In the genomic region with DNA sequence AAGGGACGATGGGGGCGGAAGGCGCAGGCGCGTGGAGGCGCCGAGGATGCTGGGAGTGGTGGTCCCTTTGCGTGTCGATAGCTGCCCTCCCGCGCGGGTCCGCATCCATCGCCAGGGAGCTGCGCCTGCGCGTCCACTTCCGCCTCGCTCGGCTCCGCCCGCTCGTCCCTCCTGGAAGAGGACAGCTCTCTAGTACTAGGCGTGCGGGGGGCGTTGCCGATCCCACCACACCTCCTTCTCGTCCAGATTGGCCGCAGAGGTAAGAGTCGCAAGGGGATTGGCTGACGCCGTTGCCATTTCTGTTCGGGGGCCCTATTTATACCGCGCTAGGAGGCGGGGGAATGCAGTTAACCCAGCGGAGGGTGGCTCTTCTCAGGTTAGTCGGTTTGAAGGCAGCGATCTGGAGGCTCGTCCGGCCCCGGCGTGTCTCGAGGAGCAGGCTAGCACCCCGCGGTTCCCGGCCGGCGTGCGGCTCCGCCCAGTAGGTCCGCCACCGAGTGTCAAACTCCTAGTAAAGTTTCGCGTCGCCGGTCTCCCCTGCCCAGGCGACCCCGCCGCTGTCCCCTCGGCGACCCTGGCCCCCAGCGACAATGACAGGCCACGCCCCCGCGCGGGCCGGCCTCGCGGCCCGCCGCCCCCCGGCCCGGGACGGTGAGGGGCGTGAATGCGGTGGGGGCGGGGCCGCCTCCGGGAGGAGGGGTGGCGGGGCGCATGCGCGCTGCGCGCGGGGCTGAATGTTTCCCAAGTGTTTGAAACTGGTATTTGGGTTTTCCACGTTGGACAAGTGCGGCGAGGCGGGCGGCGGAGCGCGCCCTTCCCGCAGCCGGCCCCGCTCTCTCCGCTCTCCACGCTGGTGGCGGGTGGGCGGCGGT, we compare ENCODE assay signal across 8 mouse cellular contexts. TPM values are rescaled to one million over a fixed set of nuclear protein-coding genes. Genes with fewer than 3 reads are reported as not detected.
A peak's percentile ranks its signal among the peaks of the same experiment; 100 is the strongest.
DNase-seq lines count a peak whose midpoint lies in the region; ATAC-seq and TF ChIP-seq lines count a peak whose summit lies in the region.

No protein-coding gene starts in this region.

- peaks cover 48% of the 10 kb centered on the region for H3K4me1 ChIP-seq in G1E (ENCODE audit: insufficient read depth, low read depth, low read length)
- peaks cover 24% of the 10 kb centered on the region for H3K4me1 ChIP-seq in forebrain, embryonic 16.5 days (replicated peaks; ENCODE audit: control insufficient read depth, insufficient read depth, low read length)
- peaks cover 10% of the 10 kb centered on the region for H3K4me1 ChIP-seq in lung, embryonic 14.5 days (ENCODE audit: insufficient read depth)
- H3K4me1 ChIP-seq in olfactory bulb, adult 2 months (ENCODE audit: control insufficient read depth, insufficient read depth, low read length) = peaks cover 2% of the 10 kb centered on the region; the same call in 1 of the 2 replicates
- peaks cover 3% of the 10 kb centered on the region; the same call in 1 of the 2 replicates for H3K4me1 ChIP-seq in thymus, adult 2 months (replicated peaks; ENCODE audit: control insufficient read depth, insufficient read depth, low read length)

- peak overlapping the region; percentile 100 for H3K27ac ChIP-seq in forebrain, embryonic 16.5 days (ENCODE audit: low read length)
- H3K27ac ChIP-seq in layer of hippocampus, adult 2 months = peak overlapping the region; percentile 99
- H3K27ac ChIP-seq in lung, embryonic 14.5 days (ENCODE audit: low read depth) = peak overlapping the region; percentile 99
- H3K27ac ChIP-seq in olfactory bulb, adult 2 months (ENCODE audit: insufficient read depth, low read depth, low read length) = peak overlapping the region; percentile 98
- H3K27ac ChIP-seq in thymus, adult 2 months (ENCODE audit: control insufficient read depth, insufficient read depth, low read length) = peak overlapping the region; percentile 85

- WGBS in forebrain, embryonic 16.5 days = under 1% methylated on average over 85 of the region's 103 CpGs
- under 1% methylated on average over 103 of the region's 103 CpGs for WGBS in lung, embryonic 14.5 days
- under 1% methylated on average over 102 of the region's 103 CpGs for WGBS in olfactory bulb, adult 2 months
- under 1% methylated on average over 102 of the region's 103 CpGs for WGBS in thymus, adult 2 months

- TF ChIP-seq POLR2A in olfactory bulb, adult 2 months (IDR thresholded peaks at IDR 0.05; ENCODE audit: insufficient read depth, low read depth, low read length) = peak; percentile 45
- peak; percentile 100 for TF ChIP-seq POLR2A in thymus, adult 2 months (IDR thresholded peaks at IDR 0.05; ENCODE audit: control insufficient read depth, extremely low read depth, insufficient read depth, low read length, poor library complexity)

- H3K9ac ChIP-seq in forebrain, embryonic 16.5 days (replicated peaks; ENCODE audit: low read depth, low read length) = peak overlapping the region; percentile 99
- peak overlapping the region; percentile 91 for H3K9ac ChIP-seq in lung, embryonic 14.5 days

- DNase-seq in G1E (ENCODE audit: low spot score) = peak; percentile 98
- peak; percentile 99 to 100 for DNase-seq in cerebellum, adult 18-20 months
- DNase-seq in heart, postnatal 36 days = peak; percentile 96 to 97
- peak; percentile 99 to 100 for DNase-seq in layer of hippocampus, adult 2 months (ENCODE audit: low spot score in 2 of 2)
- peak; percentile 99 for DNase-seq in lung, embryonic 14.5 days
- peak; percentile 98 for DNase-seq in thymus, adult 2 months

- H3K4me2 ChIP-seq in forebrain, embryonic 16.5 days (ENCODE audit: low read length) = peak overlapping the region; percentile 77
- peak overlapping the region; percentile 84 for H3K4me2 ChIP-seq in lung, embryonic 14.5 days

- peak; percentile 72 for ATAC-seq in G1E (ENCODE audit: extremely low read depth, insufficient number of reproducible peaks, low FRiP score, poor library complexity, severe bottlenecking)
- ATAC-seq in forebrain, embryonic 16.5 days = peak; percentile 87
- peak; percentile 89 for ATAC-seq in lung, embryonic 14.5 days (ENCODE audit: insufficient read depth)

- peak overlapping the region; percentile 85 for H3K4me3 ChIP-seq in G1E (ENCODE audit: low read depth, low read length)
- peak overlapping the region; percentile 73 for H3K4me3 ChIP-seq in forebrain, embryonic 16.5 days (replicated peaks; ENCODE audit: low read length)
- H3K4me3 ChIP-seq in layer of hippocampus, adult 2 months = peak overlapping the region; percentile 78
- H3K4me3 ChIP-seq in lung, embryonic 14.5 days (ENCODE audit: low read depth, low read length) = peak overlapping the region; percentile 96
- peak overlapping the region; percentile 65 for H3K4me3 ChIP-seq in olfactory bulb, adult 2 months (ENCODE audit: insufficient read depth, low read depth, low read length)
- H3K4me3 ChIP-seq in thymus, adult 2 months (ENCODE audit: control insufficient read depth, insufficient read depth, low read length) = peak overlapping the region; percentile 99

- TF ChIP-seq CTCF in G1E (IDR thresholded peaks at IDR 0.05; ENCODE audit: low read depth, low read length) = no peak
- TF ChIP-seq CTCF in layer of hippocampus, adult 2 months (conservative IDR thresholded peaks at IDR 0.05) = no peak; the same call in 1 of the 2 replicates
- 0 out of 2 replicates have a peak, but pooled peaks have one; percentile 1 for TF ChIP-seq CTCF in lung, embryonic 14.5 days (IDR thresholded peaks at IDR 0.05; ENCODE audit: low read depth)
- no peak for TF ChIP-seq CTCF in olfactory bulb, adult 2 months (IDR thresholded peaks at IDR 0.05; ENCODE audit: insufficient read depth, low read depth, low read length)
- TF ChIP-seq CTCF in thymus, adult 2 months (IDR thresholded peaks at IDR 0.05; ENCODE audit: borderline replicate concordance, control insufficient read depth, extremely low read depth, insufficient read depth, low read length, poor library complexity) = no peak

- intact Hi-C loops in heart, postnatal 36 days (cut with DNase I) = loop anchor here (10.0 kb wide), 2 partner anchors 301 to 1549 kb away; partner anchors contain the start of genes Cul4a and Pcid2

- H3K27me3 ChIP-seq in G1E (ENCODE audit: insufficient read depth, low read length) = no peaks in the 10 kb centered on the region
- H3K27me3 ChIP-seq in forebrain, embryonic 16.5 days (replicated peaks; ENCODE audit: control insufficient read depth, insufficient read depth, low read length) = no peaks in the 10 kb centered on the region
- no peaks in the 10 kb centered on the region for H3K27me3 ChIP-seq in lung, embryonic 14.5 days (ENCODE audit: insufficient read depth, low read length)
- no peaks in the 10 kb centered on the region for H3K27me3 ChIP-seq in thymus, adult 2 months (ENCODE audit: control insufficient read depth, insufficient read depth, low read length)

- H3K36me3 ChIP-seq in G1E (replicated peaks) = peaks cover 17% of the 10 kb centered on the region
- H3K36me3 ChIP-seq in forebrain, embryonic 16.5 days (ENCODE audit: control insufficient read depth, insufficient read depth) = no peaks in the 10 kb centered on the region
- no peaks in the 10 kb centered on the region for H3K36me3 ChIP-seq in lung, embryonic 14.5 days (ENCODE audit: insufficient read depth)
- H3K36me3 ChIP-seq in thymus, adult 2 months (ENCODE audit: control insufficient read depth, insufficient read depth, low read length) = no peaks in the 10 kb centered on the region

- H3K9me3 ChIP-seq in G1E (replicated peaks) = 0 out of 2 replicates have a peak, but pooled peaks cover 2% of the 10 kb centered on the region
- no peaks in the 10 kb centered on the region for H3K9me3 ChIP-seq in forebrain, embryonic 16.5 days (ENCODE audit: control insufficient read depth, low read length)
- no peaks in the 10 kb centered on the region for H3K9me3 ChIP-seq in lung, embryonic 14.5 days (ENCODE audit: low read depth, low read length)

RNA-seq across cellular contexts. Expression of gene Ing1, which starts 0.6 kb away (rescaled TPM):
- total RNA-seq in G1E (2014; fragmentation: Nextera tagmentation) (29.7 and 32.2 TPM in 2 replicates), G1E (2017) (43.6 and 45.2 TPM in 2 replicates)
- 61.5 and 62.6 TPM in 2 replicates for polyA plus RNA-seq in G1E (2012)
- polyA plus RNA-seq in forebrain, embryonic 16.5 days (2015; fragmentation: Nextera tagmentation; extraction: Ambion mirVana) = 42.9 and 45.4 TPM in 2 replicates
- 10 to 100 TPM; 24.1 to 25.8 TPM for total RNA-seq in heart, postnatal 36 days (2021)
- 10 to 100 TPM; 37.1 TPM for total RNA-seq in layer of hippocampus, adult 2 months (2021)
- 39.5 and 47.7 TPM in 2 replicates for polyA plus RNA-seq in lung, embryonic 14.5 days (2014; fragmentation: Nextera tagmentation; extraction: Ambion mirVana)
- polyA plus RNA-seq in olfactory bulb, adult 2 months (2012; ENCODE audit: insufficient read depth, insufficient read length, low replicate concordance, missing spikeins) = not detected in 2 replicates
- polyA plus RNA-seq in thymus, adult 2 months (2012; rRNA removed) = 46.3 and 47.2 TPM in 2 replicates

RNA-seq across cellular contexts. Expression of gene Cars2, which starts 5.4 kb away (rescaled TPM):
- total RNA-seq in G1E (2014; fragmentation: Nextera tagmentation) (25.7 and 31.8 TPM in 2 replicates), G1E (2017) (47.4 and 57.9 TPM in 2 replicates)
- 34.7 and 53.4 TPM in 2 replicates for polyA plus RNA-seq in G1E (2012)
- 29.1 and 34.1 TPM in 2 replicates for polyA plus RNA-seq in forebrain, embryonic 16.5 days (2015; fragmentation: Nextera tagmentation; extraction: Ambion mirVana)
- total RNA-seq in heart, postnatal 36 days (2021) = 10 to 100 TPM; 45.9 to 46.1 TPM
- total RNA-seq in layer of hippocampus, adult 2 months (2021) = 10 to 100 TPM; 22.7 to 26.5 TPM
- 22.9 and 25.3 TPM in 2 replicates for polyA plus RNA-seq in lung, embryonic 14.5 days (2014; fragmentation: Nextera tagmentation; extraction: Ambion mirVana)
- polyA plus RNA-seq in olfactory bulb, adult 2 months (2012; ENCODE audit: insufficient read depth, insufficient read length, low replicate concordance, missing spikeins) = not detected in 2 replicates
- 84.8 and 90.5 TPM in 2 replicates for polyA plus RNA-seq in thymus, adult 2 months (2012; rRNA removed)

RNA-seq across cellular contexts. Expression of gene Naxd, which starts 58.6 kb away (rescaled TPM):
- total RNA-seq in G1E (2014; fragmentation: Nextera tagmentation) (63.0 and 78.6 TPM in 2 replicates), G1E (2017) (56.3 and 65.8 TPM in 2 replicates)
- polyA plus RNA-seq in G1E (2012) = 38.2 and 46.5 TPM in 2 replicates
- 148 and 168 TPM in 2 replicates for polyA plus RNA-seq in forebrain, embryonic 16.5 days (2015; fragmentation: Nextera tagmentation; extraction: Ambion mirVana)
- 10 to 100 TPM; 35.6 to 39.7 TPM for total RNA-seq in heart, postnatal 36 days (2021)
- 10 to 100 TPM; 62.7 to 69.0 TPM for total RNA-seq in layer of hippocampus, adult 2 months (2021)
- 119 and 131 TPM in 2 replicates for polyA plus RNA-seq in lung, embryonic 14.5 days (2014; fragmentation: Nextera tagmentation; extraction: Ambion mirVana)
- polyA plus RNA-seq in olfactory bulb, adult 2 months (2012; ENCODE audit: insufficient read depth, insufficient read length, low replicate concordance, missing spikeins) = not detected in 2 replicates
- polyA plus RNA-seq in thymus, adult 2 months (2012; rRNA removed) = 162 and 168 TPM in 2 replicates

Comparison
In these comparisons a context has a peak if more than half of its experiments do, and no peak if none do; other contexts are left out.
1. Peak in every context shown above with its lines: DNase-seq, ATAC-seq, H3K4me3 ChIP-seq and H3K27ac ChIP-seq.
2. RNA of gene Ing1, which starts 0.6 kb away (polyA plus RNA-seq): 61.5 to 62.6 TPM in G1E, 46.3 to 47.2 TPM in thymus, adult 2 months, 42.9 to 45.4 TPM in forebrain, embryonic 16.5 days and 39.5 to 47.7 TPM in lung, embryonic 14.5 days; not detected in olfactory bulb, adult 2 months; every median in the first group is over 10 times any median in the second.